Mouse (Mus musculus): ENCODE data around the gene Gm47791. TPM values are rescaled to one million over a fixed set of nuclear protein-coding genes. Genes with fewer than 3 reads are reported as not detected.

Gene Gm47791
- polyA plus RNA-seq, 1 experiment from 2014 or later, result not detected

- no peak overlapping the region for H3K27ac ChIP-seq (ENCODE audit: low read length)
- no peak overlapping the region for H3K4me2 ChIP-seq (ENCODE audit: low read depth, low read length)
- 65% methylated on average over 3 of the region's 3 CpGs for WGBS
- no peaks in the 10 kb centered on the region for H3K27me3 ChIP-seq (ENCODE audit: control insufficient read depth, insufficient read depth, low read length)
- no peaks in the 10 kb centered on the region for H3K9me3 ChIP-seq (replicated peaks; ENCODE audit: control insufficient read depth, low read length)
- no peak for ATAC-seq (ENCODE audit: insufficient read depth, low FRiP score)
- H3K36me3 ChIP-seq (ENCODE audit: control insufficient read depth, insufficient read depth, low read length), result no peaks in the 10 kb centered on the region
- no peak overlapping the region for H3K9ac ChIP-seq (ENCODE audit: low read length)
- H3K4me3 ChIP-seq (replicated peaks; ENCODE audit: low read length), result no peak overlapping the region
- no peaks in the 10 kb centered on the region for H3K4me1 ChIP-seq (ENCODE audit: control insufficient read depth, insufficient read depth, low read length)
These were observed 22.1 kb upstream of the Gm47791 start for GRCm38 (mm10) chr1:82793110-82793509.

- H3K27me3 ChIP-seq (ENCODE audit: control insufficient read depth, insufficient read depth, low read length), result no peaks in the 10 kb centered on the region
- no peak overlapping the region for H3K4me2 ChIP-seq (ENCODE audit: low read depth, low read length)
- no peaks in the 10 kb centered on the region for H3K9me3 ChIP-seq (replicated peaks; ENCODE audit: control insufficient read depth, low read length)
- no peak overlapping the region for H3K9ac ChIP-seq (ENCODE audit: low read length)
- H3K4me3 ChIP-seq (replicated peaks; ENCODE audit: low read length), result no peak overlapping the region
- no peak for ATAC-seq (ENCODE audit: insufficient read depth, low FRiP score)
- no peaks in the 10 kb centered on the region for H3K36me3 ChIP-seq (ENCODE audit: control insufficient read depth, insufficient read depth, low read length)
- H3K27ac ChIP-seq (ENCODE audit: low read length), result no peak overlapping the region
- 90% methylated on average over 6 of the region's 6 CpGs for WGBS
- H3K4me1 ChIP-seq (ENCODE audit: control insufficient read depth, insufficient read depth, low read length), result 0 out of 2 replicates have a peak, but pooled peaks cover 5% of the 10 kb centered on the region
These were observed 21.2 kb upstream of the Gm47791 start for GRCm38 (mm10) chr1:82792238-82792637.

GRCm38 (mm10) chr1:82791105-82791504, 20.1 kb upstream of the Gm47791 start:
- no peak overlapping the region for H3K9ac ChIP-seq (ENCODE audit: low read length)
- H3K9me3 ChIP-seq (replicated peaks; ENCODE audit: control insufficient read depth, low read length), result no peaks in the 10 kb centered on the region
- 0 out of 2 replicates have a peak, but pooled peaks cover 5% of the 10 kb centered on the region for H3K4me1 ChIP-seq (ENCODE audit: control insufficient read depth, insufficient read depth, low read length)
- no peaks in the 10 kb centered on the region for H3K36me3 ChIP-seq (ENCODE audit: control insufficient read depth, insufficient read depth, low read length)
- H3K4me3 ChIP-seq (replicated peaks; ENCODE audit: low read length), result no peak overlapping the region
- no peaks in the 10 kb centered on the region for H3K27me3 ChIP-seq (ENCODE audit: control insufficient read depth, insufficient read depth, low read length)
- ATAC-seq (ENCODE audit: insufficient read depth, low FRiP score), result no peak
- H3K4me2 ChIP-seq (ENCODE audit: low read depth, low read length), result no peak overlapping the region
- 82% methylated on average over 11 of the region's 11 CpGs for WGBS
- no peak overlapping the region for H3K27ac ChIP-seq (ENCODE audit: low read length)

- 0 out of 2 replicates have a peak, but pooled peaks cover 7% of the 10 kb centered on the region for H3K4me1 ChIP-seq (ENCODE audit: control insufficient read depth, insufficient read depth, low read length)
- 56% methylated on average over 7 of the region's 7 CpGs for WGBS
These were observed 17.0 kb upstream of the Gm47791 start for GRCm38 (mm10) chr1:82788070-82788469.

GRCm38 (mm10) chr1:82787414-82787813, 16.4 kb upstream of the Gm47791 start:
- 1% methylated on average over 2 of the region's 2 CpGs for WGBS

More at GRCm38 (mm10) chr1:82788070-82788469, 17.0 kb upstream of the Gm47791 start:
- no peak for ATAC-seq (ENCODE audit: insufficient read depth, low FRiP score)
- Histone ChIP-seq H3K4me3 (replicated peaks; ENCODE audit: low read length) (no peak overlapping the region), H3K36me3 (ENCODE audit: control insufficient read depth, insufficient read depth, low read length) (no peaks in the 10 kb centered on the region), H3K27me3 (ENCODE audit: control insufficient read depth, insufficient read depth, low read length) (no peaks in the 10 kb centered on the region), H3K27ac (ENCODE audit: low read length) (no peak overlapping the region), H3K9me3 (replicated peaks; ENCODE audit: control insufficient read depth, low read length) (no peaks in the 10 kb centered on the region), H3K4me2 (ENCODE audit: low read depth, low read length) (no peak overlapping the region), H3K9ac (ENCODE audit: low read length) (no peak overlapping the region)

GRCm38 (mm10) chr1:82785546-82785945, 14.5 kb upstream of the Gm47791 start:
- 0 out of 2 replicates have a peak, but pooled peaks cover 7% of the 10 kb centered on the region for H3K4me1 ChIP-seq (ENCODE audit: control insufficient read depth, insufficient read depth, low read length)
- H3K9me3 ChIP-seq (replicated peaks; ENCODE audit: control insufficient read depth, low read length), result no peaks in the 10 kb centered on the region
- no peak overlapping the region for H3K4me2 ChIP-seq (ENCODE audit: low read depth, low read length)
- H3K27ac ChIP-seq (ENCODE audit: low read length), result no peak overlapping the region
- no peak overlapping the region for H3K9ac ChIP-seq (ENCODE audit: low read length)
- WGBS, result 62% methylated on average over 6 of the region's 6 CpGs
- no peak for ATAC-seq (ENCODE audit: insufficient read depth, low FRiP score)
- H3K27me3 ChIP-seq (ENCODE audit: control insufficient read depth, insufficient read depth, low read length), result no peaks in the 10 kb centered on the region
- H3K4me3 ChIP-seq (replicated peaks; ENCODE audit: low read length), result no peak overlapping the region
- H3K36me3 ChIP-seq (ENCODE audit: control insufficient read depth, insufficient read depth, low read length), result no peaks in the 10 kb centered on the region

More at GRCm38 (mm10) chr1:82787414-82787813, 16.4 kb upstream of the Gm47791 start:
- no peak overlapping the region for H3K9ac ChIP-seq (ENCODE audit: low read length)
- H3K9me3 ChIP-seq (replicated peaks; ENCODE audit: control insufficient read depth, low read length), result no peaks in the 10 kb centered on the region
- H3K27ac ChIP-seq (ENCODE audit: low read length), result no peak overlapping the region
- no peaks in the 10 kb centered on the region for H3K27me3 ChIP-seq (ENCODE audit: control insufficient read depth, insufficient read depth, low read length)
- H3K4me3 ChIP-seq (replicated peaks; ENCODE audit: low read length), result no peak overlapping the region
- H3K4me2 ChIP-seq (ENCODE audit: low read depth, low read length), result no peak overlapping the region
- 0 out of 2 replicates have a peak, but pooled peaks cover 7% of the 10 kb centered on the region for H3K4me1 ChIP-seq (ENCODE audit: control insufficient read depth, insufficient read depth, low read length)
- H3K36me3 ChIP-seq (ENCODE audit: control insufficient read depth, insufficient read depth, low read length), result no peaks in the 10 kb centered on the region
- peak; percentile 85 for ATAC-seq (ENCODE audit: insufficient read depth, low FRiP score)

GRCm38 (mm10) chr1:82783559-82783958, 12.5 kb upstream of the Gm47791 start:
- no peaks in the 10 kb centered on the region for H3K9me3 ChIP-seq (replicated peaks; ENCODE audit: control insufficient read depth, low read length)
- H3K4me1 ChIP-seq (ENCODE audit: control insufficient read depth, insufficient read depth, low read length), result 0 out of 2 replicates have a peak, but pooled peaks cover 7% of the 10 kb centered on the region
- WGBS, result 72% methylated on average over 3 of the region's 3 CpGs
- no peaks in the 10 kb centered on the region for H3K27me3 ChIP-seq (ENCODE audit: control insufficient read depth, insufficient read depth, low read length)
- no peak overlapping the region for H3K4me2 ChIP-seq (ENCODE audit: low read depth, low read length)
- no peaks in the 10 kb centered on the region for H3K36me3 ChIP-seq (ENCODE audit: control insufficient read depth, insufficient read depth, low read length)
- H3K27ac ChIP-seq (ENCODE audit: low read length), result no peak overlapping the region
- no peak for ATAC-seq (ENCODE audit: insufficient read depth, low FRiP score)
- no peak overlapping the region for H3K4me3 ChIP-seq (replicated peaks; ENCODE audit: low read length)
- H3K9ac ChIP-seq (ENCODE audit: low read length), result no peak overlapping the region

- no peak overlapping the region for H3K27ac ChIP-seq (ENCODE audit: low read length)
- H3K27me3 ChIP-seq (ENCODE audit: control insufficient read depth, insufficient read depth, low read length), result no peaks in the 10 kb centered on the region
- H3K4me3 ChIP-seq (replicated peaks; ENCODE audit: low read length), result no peak overlapping the region
- H3K9ac ChIP-seq (ENCODE audit: low read length), result no peak overlapping the region
- H3K9me3 ChIP-seq (replicated peaks; ENCODE audit: control insufficient read depth, low read length), result no peaks in the 10 kb centered on the region
- ATAC-seq (ENCODE audit: insufficient read depth, low FRiP score), result no peak
- no peaks in the 10 kb centered on the region for H3K36me3 ChIP-seq (ENCODE audit: control insufficient read depth, insufficient read depth, low read length)
- no peaks in the 10 kb centered on the region for H3K4me1 ChIP-seq (ENCODE audit: control insufficient read depth, insufficient read depth, low read length)
- H3K4me2 ChIP-seq (ENCODE audit: low read depth, low read length), result no peak overlapping the region
- 81% methylated on average over 6 of the region's 6 CpGs for WGBS
These were observed 8.4 kb upstream of the Gm47791 start for GRCm38 (mm10) chr1:82779388-82779966.

- no peak overlapping the region for H3K4me2 ChIP-seq (ENCODE audit: low read depth, low read length)
- H3K36me3 ChIP-seq (ENCODE audit: control insufficient read depth, insufficient read depth, low read length), result no peaks in the 10 kb centered on the region
- H3K4me1 ChIP-seq (ENCODE audit: control insufficient read depth, insufficient read depth, low read length), result no peaks in the 10 kb centered on the region
- no peaks in the 10 kb centered on the region for H3K27me3 ChIP-seq (ENCODE audit: control insufficient read depth, insufficient read depth, low read length)
- WGBS, result 91% methylated on average over 4 of the region's 4 CpGs
- H3K4me3 ChIP-seq (replicated peaks; ENCODE audit: low read length), result no peak overlapping the region
- H3K9me3 ChIP-seq (replicated peaks; ENCODE audit: control insufficient read depth, low read length), result no peaks in the 10 kb centered on the region
- no peak overlapping the region for H3K27ac ChIP-seq (ENCODE audit: low read length)
- H3K9ac ChIP-seq (ENCODE audit: low read length), result no peak overlapping the region
- ATAC-seq (ENCODE audit: insufficient read depth, low FRiP score), result no peak
These were observed 4.2 kb upstream of the Gm47791 start for GRCm38 (mm10) chr1:82775293-82775692.

Data from stomach, embryonic 16.5 days (tissue).